Mouse (Mus musculus): Measurements from ENCODE around the gene Tmem107. TPM values are rescaled to one million over a fixed set of nuclear protein-coding genes. Genes with fewer than 3 reads are reported as not detected.

The Tmem107 gene
- total RNA-seq, 2 experiments from 2014 or later, result 8.1 to 11.9 TPM

- no peak for DNase-seq (ENCODE audit: low spot score in 2 of 2)
Observed at GRCm38 (mm10) chr11:69120221-69121000, 49.8 kb downstream of the Tmem107 start, which contains the start of gene Hes7. Hes7 (plus strand) TSS chr11:69120404.

DNA sequence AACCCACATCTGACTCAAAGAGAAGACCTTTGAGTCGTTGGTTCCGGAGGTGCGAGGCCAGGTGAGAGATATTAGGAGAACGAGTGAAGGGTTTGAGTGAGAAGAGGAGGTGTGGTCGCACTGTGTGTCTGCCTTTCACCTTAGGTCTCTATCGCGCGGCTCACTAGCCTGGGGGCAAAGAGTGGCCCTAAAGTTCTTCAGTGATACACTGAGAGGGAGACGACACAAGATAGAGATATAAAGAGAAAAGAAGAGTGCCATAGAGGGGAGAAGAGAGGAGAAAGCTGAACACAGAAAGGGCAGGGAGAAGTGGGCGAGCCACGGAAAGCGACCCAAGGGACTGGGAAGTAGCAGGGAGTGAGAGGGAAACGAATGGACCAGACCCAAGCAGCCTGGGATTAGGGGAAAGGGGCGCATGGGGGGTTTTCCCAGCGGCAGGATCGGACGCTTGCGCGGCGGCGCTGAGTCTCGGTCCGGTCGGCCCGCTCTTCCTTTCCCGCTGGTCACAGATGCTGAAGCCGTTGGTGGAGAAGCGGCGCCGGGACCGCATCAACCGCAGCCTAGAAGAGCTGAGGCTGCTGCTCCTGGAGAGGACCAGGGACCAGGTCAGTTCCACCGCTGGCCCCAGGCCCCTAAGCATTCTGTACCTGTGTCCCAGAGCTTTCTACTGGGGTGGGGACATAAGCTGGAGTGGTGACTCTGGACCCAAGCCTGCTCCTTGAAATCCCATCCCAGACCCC lies 50.6 kb downstream of the Tmem107 start:
- peak in 1 of 2 experiments; percentile 47 for DNase-seq (ENCODE audit: low spot score in 2 of 2)

DNA sequence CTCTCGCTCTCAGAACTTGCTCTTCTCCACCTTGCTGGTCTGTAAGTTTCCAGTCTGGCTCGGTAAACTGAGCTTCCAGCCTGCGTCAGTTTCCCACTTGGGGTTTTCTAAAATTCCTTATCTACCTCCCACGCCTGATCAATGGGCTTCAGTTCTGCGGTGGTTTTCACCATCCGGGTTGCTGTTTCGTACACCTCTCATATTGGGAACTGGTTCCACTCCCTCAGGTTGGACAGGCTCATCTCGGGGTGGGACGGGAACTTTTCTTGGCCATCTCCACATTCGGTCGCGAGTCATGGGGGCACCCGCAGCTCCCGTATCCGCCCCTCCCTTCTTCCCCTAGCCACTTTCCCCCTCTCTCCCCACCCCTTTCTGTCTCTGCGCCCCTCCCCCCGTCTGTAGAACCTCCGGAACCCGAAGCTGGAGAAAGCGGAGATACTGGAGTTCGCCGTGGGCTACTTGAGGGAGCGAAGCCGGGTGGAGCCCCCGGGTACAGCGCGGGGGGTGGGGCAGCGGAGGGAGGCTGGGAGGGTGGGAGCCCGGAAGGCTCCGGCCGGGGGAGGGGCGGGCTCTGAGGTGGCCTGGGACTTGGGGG lies 51.2 kb downstream of the Tmem107 start:
- no peak for DNase-seq (ENCODE audit: low spot score in 2 of 2)

DNA sequence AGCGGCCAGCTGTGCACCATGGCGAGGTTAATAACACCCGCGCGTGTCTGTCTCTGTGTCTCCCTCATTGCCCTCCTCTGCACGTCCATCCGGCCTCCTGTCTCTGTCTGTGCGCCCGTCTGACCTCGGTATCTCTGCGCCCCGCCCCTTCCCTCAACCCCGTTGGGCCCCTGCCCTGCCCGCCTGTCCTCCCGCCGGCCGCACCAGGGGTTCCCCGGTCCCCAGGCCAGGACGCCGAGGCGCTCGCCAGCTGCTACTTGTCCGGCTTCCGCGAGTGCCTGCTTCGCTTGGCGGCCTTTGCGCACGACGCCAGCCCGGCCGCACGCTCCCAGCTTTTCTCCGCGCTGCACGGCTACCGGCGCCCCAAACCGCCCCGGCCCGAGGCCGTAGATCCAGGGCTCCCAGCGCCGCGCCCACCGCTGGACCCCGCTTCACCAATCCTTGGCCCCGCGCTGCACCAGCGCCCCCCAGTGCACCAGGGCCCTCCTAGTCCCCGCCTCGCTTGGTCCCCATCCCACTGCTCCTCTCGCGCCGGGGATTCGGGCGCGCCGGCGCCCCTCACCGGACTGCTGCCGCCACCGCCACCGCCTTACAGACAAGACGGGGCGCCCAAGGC lies 51.8 kb downstream of the Tmem107 start, which contains the start of gene 9130213A22Rik:
9130213A22Rik (minus strand) TSS at position 254 of the 616 bp plus-strand sequence.
- peak; percentile 86 for DNase-seq (ENCODE audit: low spot score in 2 of 2)

Other genes with a start within 250 kb of the Tmem107 start
- gene Ndel1, start 198.9 kb upstream of the Tmem107 start, total RNA-seq (2021), result 10 to 100 TPM; 76.9 to 85.9 TPM
- gene Rnf222, start 182.3 kb upstream of the Tmem107 start, total RNA-seq (2021), result not detected
- 1,000 to 10,000 TPM; 1,157 to 1,226 TPM for gene Rpl26, start 169.2 kb upstream of the Tmem107 start, total RNA-seq (2021)
- under 1 TPM in 1 of 2 experiments, not detected in 1; 0.46 TPM for gene Odf4, start 143.7 kb upstream of the Tmem107 start, total RNA-seq (2021)
- gene Arhgef15, start 113.3 kb upstream of the Tmem107 start, total RNA-seq (2021), result 10 to 100 TPM; 18.5 to 19.5 TPM
- gene Slc25a35, start 102.7 kb upstream of the Tmem107 start, total RNA-seq (2021), result 10 to 100 TPM; 30.6 to 55.5 TPM
- 10 to 100 TPM; 13.5 to 16.7 TPM for gene Rangrf, start 95.6 kb upstream of the Tmem107 start, total RNA-seq (2021)
- gene Pfas, start 62.3 kb upstream of the Tmem107 start, total RNA-seq (2021), result 10 to 100 TPM; 26.4 to 30.4 TPM
- gene Ctc1, start 54.9 kb upstream of the Tmem107 start, total RNA-seq (2021), result 10 to 100 TPM; 20.3 to 28.9 TPM
- 1 to 10 TPM; 1.4 to 1.9 TPM for gene Aurkb, start 25.2 kb upstream of the Tmem107 start, total RNA-seq (2021)
- 10 to 100 TPM; 23.7 to 23.9 TPM for gene Borcs6, start 11.1 kb upstream of the Tmem107 start, total RNA-seq (2021)
- gene Vamp2, start 17.7 kb downstream of the Tmem107 start, total RNA-seq (2021), result 100 to 1,000 TPM; 106 to 137 TPM
- 10 to 100 TPM; 66.6 to 77.7 TPM for gene Per1, start 24.4 kb downstream of the Tmem107 start, total RNA-seq (2021)
- gene Hes7, start 49.6 kb downstream of the Tmem107 start, total RNA-seq (2021), result under 1 TPM in 1 of 2 experiments, not detected in 1; 0.26 TPM
- under 1 TPM; 0.43 to 0.61 TPM for gene 9130213A22Rik, start 51.8 kb downstream of the Tmem107 start, total RNA-seq (2021)
- gene Aloxe3, start 55.1 kb downstream of the Tmem107 start, total RNA-seq (2021), result 1 to 10 TPM; 1.1 to 1.6 TPM
- not detected for gene Alox12b, start 86.2 kb downstream of the Tmem107 start, total RNA-seq (2021)
- not detected for gene Alox8, start 127.0 kb downstream of the Tmem107 start, total RNA-seq (2021)
- gene Gucy2e, start 166.2 kb downstream of the Tmem107 start, total RNA-seq (2021), result under 1 TPM in 1 of 2 experiments, not detected in 1; 0.07 TPM

Measured in adrenal gland, adult 18-20 months (tissue).